Mouse (Mus musculus) mesoderm, embryonic 11.5 days (tissue): Measurements from ENCODE around the gene Olfr18.
"Not testable (repeated sequence)": the region's sequence is repeated elsewhere in the genome, so short reads cannot be mapped to it uniquely, and the experiment has no call there.

ENCODE experiments used
- DNase-seq: peaks from one replicate; pipeline ENCODE4 v3.0.0-alpha.2; 2012; ENCODE audit warnings: low read depth, low spot score

Olfr18 gene

GRCm38 (mm10) chr9:20335994-20336393 is at the start of gene Olfr18:
Gene Olfr18 (minus strand): TSS chr9:20336094.
- no peak for DNase-seq

- no peak for DNase-seq
Observed at GRCm38 (mm10) chr9:20385343-20385703, 49.4 kb upstream of the Olfr18 start.

GRCm38 (mm10) chr9:20384532-20385342 is 48.8 kb upstream of the Olfr18 start, which contains the start of gene Zfp560:
Gene Zfp560 (minus strand): TSS chr9:20385177.
- DNase-seq: peak; percentile 97

GRCm38 (mm10) chr9:20383659-20384058 is 47.8 kb upstream of the Olfr18 start:
- no peak for DNase-seq

- no peak for DNase-seq
Observed at GRCm38 (mm10) chr9:20374712-20375111, 38.8 kb upstream of the Olfr18 start.

- no peak for DNase-seq
Observed at GRCm38 (mm10) chr9:20367311-20367710, 31.4 kb upstream of the Olfr18 start.

- DNase-seq: no peak
Observed at GRCm38 (mm10) chr9:20348501-20348900, 12.6 kb upstream of the Olfr18 start.

- DNase-seq: no peak
Observed at GRCm38 (mm10) chr9:20298232-20298631, 37.7 kb downstream of the Olfr18 start, which contains the start of gene Olfr873. Gene Olfr873 (plus strand): TSS chr9:20298532.

- not testable (repeated sequence) for DNase-seq
Observed at GRCm38 (mm10) chr9:20295562-20295961, 40.3 kb downstream of the Olfr18 start.

GRCm38 (mm10) chr9:20282051-20282450 is 53.8 kb downstream of the Olfr18 start, which contains the start of gene Olfr39:
Gene Olfr39 (plus strand): TSS chr9:20282351.
- no peak for DNase-seq
